Mouse (Mus musculus): Measurements from ENCODE around the gene Htt.

GRCm38 (mm10) chr5:34951161-34951834 is 189.8 kb downstream of the Htt start:
- TF ChIP-seq CTCF (IDR thresholded peaks at IDR 0.05; ENCODE audit: control insufficient read depth, insufficient read depth, low read length) (no peak), POLR2A (IDR thresholded peaks at IDR 0.05; ENCODE audit: borderline replicate concordance, control insufficient read depth, low read depth, low read length) (no peak)
